Mouse (Mus musculus) heart, embryonic 13.5 days (tissue): ENCODE measurements around the gene Pik3c2g. TPM values are rescaled to one million over a fixed set of nuclear protein-coding genes. Genes with fewer than 3 reads are reported as not detected.

Experiments used
- ATAC-seq: fragments of 200-750 bp; cut with Nextera tagmentation; 2 replicates; pipeline ENCODE4 v1.8.0; 2017; ENCODE audit warnings: moderate TSS enrichment; ENCODE audit not compliant: insufficient number of reproducible peaks, low FRiP score, low TSS enrichment; ENCODE audit errors: extremely low read depth
- H3K27ac ChIP-seq: fragments of 300-500 bp; sonication (generic); replicated peaks from 2 replicates; pipeline ENCODE4 v1.5.1; 2015; ENCODE audit warnings: moderate library complexity, mild to moderate bottlenecking, inconsistent platforms
- H3K27me3 ChIP-seq: fragments of 300-500 bp; sonication (generic); replicated peaks from 2 replicates; pipeline ENCODE4 v1.6.1; 2015; ENCODE audit warnings: mild to moderate bottlenecking, inconsistent platforms
- H3K36me3 ChIP-seq: fragments of 300-500 bp; sonication (generic); 2 replicates; pipeline ENCODE4 v1.6.1; 2015; ENCODE audit warnings: mild to moderate bottlenecking, inconsistent platforms
- H3K4me1 ChIP-seq: fragments of 300-500 bp; sonication (generic); 2 replicates; pipeline ENCODE4 v1.6.1; 2015; ENCODE audit warnings: inconsistent platforms
- H3K4me2 ChIP-seq: fragments of 300-500 bp; sonication (generic); 2 replicates; pipeline ENCODE4 v1.6.1; 2015; ENCODE audit warnings: inconsistent platforms, mild to moderate bottlenecking, moderate library complexity
- H3K4me3 ChIP-seq: fragments of 300-500 bp; sonication (generic); 2 replicates; pipeline ENCODE4 v1.5.1; 2015; ENCODE audit warnings: moderate library complexity, mild to moderate bottlenecking, inconsistent platforms
- H3K9ac ChIP-seq: fragments of 300-500 bp; sonication (generic); 2 replicates; pipeline ENCODE4 v1.6.1; 2015; ENCODE audit warnings: inconsistent platforms, mild to moderate bottlenecking, moderate library complexity
- H3K9me3 ChIP-seq: fragments of 300-500 bp; sonication (generic); 2 replicates; pipeline ENCODE4 v1.6.1; 2016; ENCODE audit warnings: inconsistent platforms
- WGBS: fragments of 180-500 bp; shearing (Covaris S2); methylation state at CpG from one replicate; pipeline ENCODE4 v1.1.7; 2015; ENCODE audit warnings: mixed read lengths; 5-methylcytosine and 5-hydroxymethylcytosine counted together
- polyA plus RNA-seq: library from polyadenylated mRNA; unstranded; fragments of >200 nt; fragmentation: Nextera tagmentation; extraction: Ambion mirVana; gene quantifications from 2 replicates; pipeline ENCODE4 v1.2.1, GENCODE M21; 2015

Pik3c2g gene
- polyA plus RNA-seq, 1 experiment from 2014 or later: 0.41 TPM

DNA sequence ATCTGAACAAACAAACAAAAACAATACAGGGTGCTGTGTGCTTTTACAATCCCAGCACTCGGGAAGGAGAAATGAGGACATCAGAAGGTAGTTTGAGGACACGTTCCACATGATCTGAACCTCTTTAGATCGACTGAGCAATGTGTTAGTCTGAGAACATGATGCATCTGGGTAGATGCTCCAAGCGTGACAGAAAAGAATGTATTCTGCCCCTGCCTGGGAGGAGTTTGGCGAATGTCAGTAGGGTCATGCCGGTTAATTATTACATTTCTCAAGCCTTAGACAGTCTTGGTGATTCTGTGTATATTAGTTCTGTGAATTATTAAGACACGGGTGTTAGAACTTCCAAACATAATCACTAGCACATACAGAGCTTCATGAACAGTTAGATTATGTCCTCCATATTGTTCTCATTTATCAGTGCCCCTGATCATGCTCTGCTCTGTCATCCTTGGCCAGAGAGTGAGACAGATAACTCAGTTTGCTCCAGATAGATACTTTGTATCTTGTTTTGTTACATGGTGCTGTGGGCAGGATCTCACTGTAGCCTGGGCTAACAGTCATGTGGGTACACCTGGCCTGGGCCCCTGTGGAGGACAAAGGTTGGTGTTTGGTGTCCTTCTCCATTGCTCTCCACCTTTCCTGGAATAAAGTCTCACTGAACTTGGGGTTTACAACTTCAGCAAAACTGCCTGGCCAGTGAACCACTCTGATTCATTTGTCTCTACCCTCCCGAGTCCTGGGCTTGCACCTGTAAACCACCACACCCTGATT is 360.3 kb downstream of the Pik3c2g start:
- no peak overlapping the region for H3K9ac ChIP-seq
- H3K27me3 ChIP-seq: no peaks in the 10 kb centered on the region
- H3K4me2 ChIP-seq: no peak overlapping the region
- H3K27ac ChIP-seq: no peak overlapping the region
- no peaks in the 10 kb centered on the region for H3K4me1 ChIP-seq
- H3K9me3 ChIP-seq: no peaks in the 10 kb centered on the region
- no peak for ATAC-seq
- H3K36me3 ChIP-seq: no peaks in the 10 kb centered on the region
- H3K4me3 ChIP-seq: no peak overlapping the region
- WGBS: 70% methylated on average over 8 of the region's 8 CpGs

DNA sequence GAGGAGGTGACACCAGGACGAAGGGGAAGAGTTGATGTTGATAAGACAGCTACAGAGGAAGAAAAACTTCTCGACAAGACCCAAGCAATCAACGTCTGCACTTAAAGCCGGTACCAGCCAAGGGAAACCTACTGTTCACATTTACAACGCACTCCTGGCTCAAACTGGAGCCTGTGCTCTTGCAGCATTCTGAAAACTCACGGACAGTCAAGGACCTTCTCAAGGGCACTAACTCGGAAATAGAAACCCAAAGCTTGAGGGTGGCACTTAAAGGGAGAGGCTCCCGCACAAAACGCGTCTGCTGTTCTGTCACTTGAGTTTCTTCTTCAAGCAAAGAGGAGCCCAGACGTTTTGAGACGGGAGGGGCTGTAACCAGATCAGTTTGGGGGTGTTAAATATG is 366.6 kb downstream of the Pik3c2g start:
- H3K36me3 ChIP-seq: no peaks in the 10 kb centered on the region
- ATAC-seq: no peak
- H3K9me3 ChIP-seq: no peaks in the 10 kb centered on the region
- no peaks in the 10 kb centered on the region for H3K27me3 ChIP-seq
- H3K27ac ChIP-seq: peak overlapping the region; percentile 72
- peak overlapping the region; percentile 32 for H3K4me2 ChIP-seq
- 37% methylated on average over 12 of the region's 12 CpGs for WGBS
- 0 out of 2 replicates have a peak overlapping the region, but pooled peaks have one; percentile 8 for H3K9ac ChIP-seq
- no peak overlapping the region for H3K4me3 ChIP-seq
- peaks cover 22% of the 10 kb centered on the region for H3K4me1 ChIP-seq

DNA sequence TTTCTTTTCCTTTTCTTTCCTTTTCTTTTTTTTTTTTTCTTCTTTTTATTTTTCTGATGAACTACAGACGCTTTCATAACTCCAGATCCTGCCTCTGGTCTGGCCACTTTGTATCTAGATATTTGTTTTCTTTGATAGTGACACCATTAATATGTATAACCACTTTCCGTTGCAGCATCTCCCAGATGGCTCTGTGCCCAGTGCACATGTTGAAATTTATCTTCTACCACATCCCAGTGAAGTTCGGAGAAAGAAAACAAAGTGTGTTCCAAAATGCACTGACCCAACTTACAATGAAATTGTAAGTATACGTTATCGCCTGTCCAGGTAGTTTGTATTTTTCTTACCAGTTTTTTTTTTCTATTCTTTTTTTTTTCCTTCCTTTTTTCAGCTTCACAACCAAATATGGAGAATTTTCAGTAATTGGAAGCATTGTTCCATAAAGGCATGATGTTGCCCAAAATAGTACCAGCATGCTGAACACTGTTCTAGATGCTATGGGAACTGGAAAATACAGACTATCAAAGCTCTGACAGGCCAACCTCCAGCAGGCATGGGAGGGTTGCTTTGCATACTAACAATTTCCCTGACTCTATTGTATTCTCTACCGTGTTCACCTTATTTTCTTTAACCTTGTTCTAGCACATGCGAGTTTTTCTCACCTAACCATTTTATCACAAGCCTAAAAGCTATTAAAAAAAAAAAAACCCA is 370.7 kb downstream of the Pik3c2g start:
- WGBS: 49% methylated on average over 7 of the region's 7 CpGs
- Histone ChIP-seq H3K4me3 (no peak overlapping the region), H3K27ac (no peak overlapping the region), H3K36me3 (no peaks in the 10 kb centered on the region), H3K4me1 (peaks cover 22% of the 10 kb centered on the region), H3K27me3 (no peaks in the 10 kb centered on the region), H3K4me2 (no peak overlapping the region), H3K9me3 (no peaks in the 10 kb centered on the region), H3K9ac (no peak overlapping the region)
- ATAC-seq: no peak

DNA sequence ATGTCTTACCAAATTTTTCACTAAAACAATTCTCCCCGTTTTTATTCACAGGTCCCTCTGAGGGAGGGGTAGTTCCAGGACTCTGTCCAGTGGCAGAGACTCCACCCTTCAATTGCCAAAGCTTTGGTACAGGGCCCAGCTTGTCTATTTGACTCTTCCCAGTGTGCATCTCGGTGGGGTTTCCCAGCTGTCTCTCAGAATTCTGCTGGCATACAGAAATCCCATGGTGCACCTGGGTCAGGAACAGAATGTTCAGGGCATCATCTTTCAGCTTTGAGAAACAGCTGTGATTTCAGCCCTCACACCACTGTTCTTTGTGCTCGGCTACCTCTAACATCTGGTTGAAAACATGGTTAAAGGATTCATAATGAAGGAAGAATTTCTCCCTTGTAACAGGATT is 376.8 kb downstream of the Pik3c2g start:
- no peak overlapping the region for H3K4me3 ChIP-seq
- no peak overlapping the region for H3K9ac ChIP-seq
- H3K27ac ChIP-seq: no peak overlapping the region
- no peaks in the 10 kb centered on the region for H3K9me3 ChIP-seq
- no peaks in the 10 kb centered on the region for H3K27me3 ChIP-seq
- H3K36me3 ChIP-seq: no peaks in the 10 kb centered on the region
- H3K4me2 ChIP-seq: no peak overlapping the region
- whole genome bisulfite sequencing: 71% methylated on average over 3 of the region's 3 CpGs
- ATAC-seq: no peak
- 0 out of 2 replicates have a peak, but pooled peaks cover 5% of the 10 kb centered on the region for H3K4me1 ChIP-seq

DNA sequence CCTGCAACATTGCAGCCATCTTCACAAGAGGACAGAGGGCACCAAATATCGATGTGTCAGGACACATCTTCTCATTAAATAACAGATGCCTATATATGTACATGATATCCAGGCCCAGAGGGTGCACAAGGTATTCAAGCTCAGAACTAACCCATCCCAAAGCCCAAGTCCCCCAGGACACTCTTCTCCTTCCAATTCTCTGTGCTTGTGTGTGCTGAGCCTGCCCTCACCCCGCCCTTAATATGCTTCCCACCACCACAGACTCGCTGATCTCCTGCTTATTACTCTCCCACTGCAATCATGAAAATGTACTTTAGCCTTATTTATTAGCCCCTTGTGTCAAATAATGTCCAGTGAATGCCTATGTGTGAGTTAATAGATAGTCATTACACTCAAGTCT is 377.9 kb downstream of the Pik3c2g start:
- ATAC-seq: no peak

DNA sequence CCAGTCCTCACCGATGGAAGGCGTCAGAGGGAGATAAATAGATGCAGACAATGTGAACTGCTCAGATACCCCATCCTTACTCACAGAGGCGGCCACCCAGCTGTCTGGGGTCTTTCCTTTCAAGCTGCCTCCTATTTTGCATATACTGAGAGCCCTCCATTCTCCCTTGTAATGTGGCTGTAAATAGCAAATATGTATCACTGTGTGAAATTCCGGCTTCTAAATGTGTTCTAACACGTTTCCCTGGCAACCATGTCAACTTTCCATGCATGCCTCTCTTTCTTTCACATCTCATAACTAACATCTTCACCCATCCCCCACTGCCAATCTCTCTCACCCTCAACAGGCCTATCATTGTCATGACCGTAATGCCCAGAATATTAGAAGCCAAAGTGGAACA is 379.7 kb downstream of the Pik3c2g start:
- H3K4me3 ChIP-seq: no peak overlapping the region
- no peak overlapping the region for H3K27ac ChIP-seq
- H3K4me2 ChIP-seq: no peak overlapping the region
- H3K9ac ChIP-seq: no peak overlapping the region
- no peak for ATAC-seq
- H3K9me3 ChIP-seq: no peaks in the 10 kb centered on the region
- H3K27me3 ChIP-seq: no peaks in the 10 kb centered on the region
- WGBS: 46% methylated on average over 6 of the region's 6 CpGs
- peaks cover 5% of the 10 kb centered on the region; the same call in 1 of the 2 replicates for H3K4me1 ChIP-seq
- H3K36me3 ChIP-seq: no peaks in the 10 kb centered on the region

More for the DNA sequence above, 377.9 kb downstream of the Pik3c2g start:
- H3K36me3 ChIP-seq: no peaks in the 10 kb centered on the region
- no peaks in the 10 kb centered on the region for H3K27me3 ChIP-seq
- H3K9me3 ChIP-seq: no peaks in the 10 kb centered on the region
- H3K4me1 ChIP-seq: 0 out of 2 replicates have a peak, but pooled peaks cover 5% of the 10 kb centered on the region
- no peak overlapping the region for H3K27ac ChIP-seq
- WGBS: 78% methylated on average over 3 of the region's 3 CpGs
- H3K4me2 ChIP-seq: no peak overlapping the region
- no peak overlapping the region for H3K9ac ChIP-seq
- H3K4me3 ChIP-seq: no peak overlapping the region

DNA sequence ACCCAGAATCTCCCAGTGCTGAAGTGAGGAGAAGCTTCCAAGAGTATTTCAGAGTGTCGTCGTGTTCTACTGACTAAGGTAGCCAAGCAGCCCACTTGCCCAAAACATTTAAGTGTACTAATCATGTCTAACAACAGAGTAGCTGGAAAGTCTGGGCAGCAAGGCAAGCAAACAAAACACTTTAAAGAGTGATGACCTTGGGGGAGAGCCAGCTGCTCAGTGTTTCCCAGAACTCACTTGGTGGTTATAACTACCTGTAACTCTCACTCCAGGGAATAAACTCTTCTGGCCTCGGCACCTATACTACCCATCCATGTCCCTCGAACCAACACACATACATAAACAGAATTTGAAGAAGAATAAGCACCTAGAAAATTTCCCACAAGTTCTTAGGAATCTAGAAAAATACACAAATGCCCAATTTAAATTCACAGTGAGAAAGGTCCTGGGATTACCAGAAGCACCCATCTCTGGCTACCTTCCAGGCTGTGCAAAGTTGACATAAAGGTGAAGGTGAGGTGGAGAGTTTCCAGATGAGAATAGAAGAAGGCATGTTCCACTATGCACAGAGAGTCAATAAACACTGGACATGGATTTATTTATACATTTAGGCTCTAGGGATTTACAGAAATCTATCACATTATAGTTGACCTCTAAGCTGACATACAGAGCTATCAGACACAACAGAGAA is 384.7 kb downstream of the Pik3c2g start:
- no peaks in the 10 kb centered on the region for H3K9me3 ChIP-seq
- H3K9ac ChIP-seq: no peak overlapping the region
- 63% methylated on average over 4 of the region's 4 CpGs for WGBS
- ATAC-seq: no peak
- no peak overlapping the region for H3K4me2 ChIP-seq
- H3K4me3 ChIP-seq: no peak overlapping the region
- H3K27me3 ChIP-seq: no peaks in the 10 kb centered on the region
- no peaks in the 10 kb centered on the region for H3K36me3 ChIP-seq
- H3K27ac ChIP-seq: no peak overlapping the region
- H3K4me1 ChIP-seq: peaks cover 1% of the 10 kb centered on the region; the same call in 1 of the 2 replicates

DNA sequence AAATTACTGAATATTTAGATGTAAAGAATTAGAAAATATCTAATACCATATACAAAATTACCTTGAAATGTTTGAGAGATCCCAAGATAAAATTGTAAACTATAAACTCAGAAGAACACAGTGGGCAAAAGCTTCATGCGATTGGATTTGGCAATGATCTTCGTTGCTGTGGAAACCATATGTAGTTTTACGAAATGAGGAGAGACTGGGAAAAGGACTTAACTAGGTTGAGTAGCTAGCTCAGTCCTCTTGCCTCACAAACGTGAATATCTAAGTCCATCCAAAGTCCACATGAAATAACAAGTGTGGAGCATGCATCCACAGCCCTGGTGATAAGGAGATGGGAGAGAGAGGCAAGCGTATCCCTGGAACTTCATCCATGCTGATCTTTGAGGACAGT is 387.6 kb downstream of the Pik3c2g start:
- ATAC-seq: no peak
- H3K9ac ChIP-seq: no peak overlapping the region
- H3K9me3 ChIP-seq: no peaks in the 10 kb centered on the region
- no peak overlapping the region for H3K4me3 ChIP-seq
- no peak overlapping the region for H3K27ac ChIP-seq
- no peaks in the 10 kb centered on the region; the same call in 1 of the 2 replicates for H3K4me1 ChIP-seq
- H3K36me3 ChIP-seq: no peaks in the 10 kb centered on the region
- no peak overlapping the region for H3K4me2 ChIP-seq
- WGBS: 81% methylated on average over 5 of the region's 5 CpGs
- no peaks in the 10 kb centered on the region for H3K27me3 ChIP-seq

DNA sequence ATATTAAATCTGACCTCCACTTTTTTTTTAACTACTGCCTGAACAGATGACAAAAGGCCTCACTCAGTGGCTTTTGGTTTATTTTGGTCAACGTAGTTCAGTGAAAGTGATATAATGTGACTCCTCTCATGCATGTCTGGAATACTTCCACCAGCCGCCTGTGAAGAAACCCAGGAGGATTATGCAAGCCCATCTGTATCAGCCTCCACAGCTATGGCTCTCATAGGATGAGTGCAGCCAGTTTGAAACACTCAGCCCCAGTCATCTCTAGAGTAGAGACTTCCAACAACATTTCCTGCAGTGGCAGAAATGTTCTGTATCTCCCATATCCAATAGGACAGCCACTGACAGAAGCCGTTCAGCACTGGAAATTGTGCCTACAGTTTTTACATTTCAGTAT is 391.1 kb downstream of the Pik3c2g start:
- Histone ChIP-seq H3K36me3 (no peaks in the 10 kb centered on the region), H3K9ac (no peak overlapping the region), H3K27me3 (no peaks in the 10 kb centered on the region), H3K4me2 (no peak overlapping the region), H3K4me1 (no peaks in the 10 kb centered on the region), H3K4me3 (no peak overlapping the region), H3K27ac (no peak overlapping the region), H3K9me3 (no peaks in the 10 kb centered on the region)
- WGBS: 27% methylated on average over 3 of the region's 3 CpGs
- no peak for ATAC-seq

DNA sequence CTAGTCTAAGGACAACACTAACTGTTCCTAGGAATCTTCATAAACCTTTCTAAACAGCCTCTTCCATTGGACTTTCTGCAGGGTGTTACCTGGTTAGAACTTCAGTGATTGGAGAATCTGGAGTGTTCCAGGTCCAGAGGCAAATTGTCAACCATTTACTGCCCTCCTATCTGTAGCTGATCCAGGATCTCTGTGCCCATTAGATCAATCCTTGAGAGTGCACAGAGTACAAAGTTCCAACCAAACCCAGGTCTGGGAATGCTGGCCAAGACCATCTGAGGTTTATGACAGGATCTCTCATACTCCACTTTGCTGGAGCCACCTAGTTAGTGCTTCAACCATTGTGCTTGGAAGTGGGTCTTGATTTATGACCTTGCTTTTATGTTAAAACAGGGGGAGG is 394.0 kb downstream of the Pik3c2g start:
- Histone ChIP-seq H3K36me3 (no peaks in the 10 kb centered on the region), H3K9me3 (no peaks in the 10 kb centered on the region), H3K4me1 (no peaks in the 10 kb centered on the region), H3K4me2 (no peak overlapping the region), H3K4me3 (no peak overlapping the region), H3K27me3 (no peaks in the 10 kb centered on the region), H3K27ac (no peak overlapping the region), H3K9ac (no peak overlapping the region)
- ATAC-seq: no peak

DNA sequence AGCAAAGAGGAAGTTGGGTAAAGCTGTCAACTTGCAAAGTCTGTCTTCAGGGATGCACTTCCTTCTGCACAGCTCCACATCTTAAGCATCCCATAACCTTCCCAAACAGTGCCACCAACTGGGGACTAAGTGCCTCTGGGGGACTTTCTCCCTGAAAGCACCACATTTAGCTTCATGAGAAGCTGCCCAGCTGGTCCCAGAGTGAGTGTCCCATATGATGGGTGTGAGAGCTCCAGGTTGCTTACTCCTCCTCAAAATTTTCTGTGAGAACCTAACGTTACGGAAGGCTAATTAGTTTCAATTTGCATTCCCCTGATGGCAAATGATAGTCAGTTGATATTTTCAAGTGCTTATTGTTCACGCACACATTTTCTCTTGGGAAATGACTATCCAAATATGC is 397.0 kb downstream of the Pik3c2g start:
- no peak overlapping the region for H3K4me3 ChIP-seq

More for the DNA sequence above, 397.0 kb downstream of the Pik3c2g start:
- WGBS: 82% methylated on average over 3 of the region's 3 CpGs
- Histone ChIP-seq H3K4me1 (no peaks in the 10 kb centered on the region), H3K4me2 (no peak overlapping the region), H3K36me3 (no peaks in the 10 kb centered on the region), H3K27ac (no peak overlapping the region), H3K9ac (no peak overlapping the region), H3K27me3 (no peaks in the 10 kb centered on the region), H3K9me3 (no peaks in the 10 kb centered on the region)
- ATAC-seq: no peak
